Mouse (Mus musculus): ENCODE data around the gene Acot8. TPM values are rescaled to one million over a fixed set of nuclear protein-coding genes. Genes with fewer than 3 reads are reported as not detected.

Gene Acot8
- polyA plus RNA-seq, 1 experiment from 2014 or later = 12.0 TPM

GRCm38 (mm10) chr2:164769258-164770037 lies 35.2 kb downstream of the Acot8 start, which contains the start of gene Ube2c:
Gene Ube2c (plus strand): TSS chr2:164769898.
- ATAC-seq (ENCODE audit: extremely low read depth, insufficient number of reproducible peaks, low FRiP score, low TSS enrichment) = peak; percentile 98
- H3K27me3 ChIP-seq (replicated peaks) = no peaks in the 10 kb centered on the region
- peak within 1 kb of the TSS; percentile 95 for H3K9ac ChIP-seq
- H3K4me2 ChIP-seq = peak within 1 kb of the TSS; percentile 95
- no peaks in the 10 kb centered on the region for H3K9me3 ChIP-seq
- H3K27ac ChIP-seq (replicated peaks) = peak within 1 kb of the TSS; percentile 87
- H3K36me3 ChIP-seq = peaks cover 67% of the 10 kb centered on the region
- peak within 1 kb of the TSS; percentile 98 for H3K4me3 ChIP-seq
- 2% methylated on average over 53 of the region's 53 CpGs for WGBS
- H3K4me1 ChIP-seq = peaks cover 36% of the 10 kb centered on the region

GRCm38 (mm10) chr2:164767812-164768540 lies 36.7 kb downstream of the Acot8 start:
- no peak overlapping the region for H3K4me3 ChIP-seq
- peaks cover 71% of the 10 kb centered on the region for H3K36me3 ChIP-seq
- H3K27ac ChIP-seq (replicated peaks) = peak overlapping the region; percentile 78
- H3K9ac ChIP-seq = 0 out of 2 replicates have a peak overlapping the region, but pooled peaks have one; percentile 13
- WGBS = 89% methylated on average over 15 of the region's 15 CpGs
- peaks cover 32% of the 10 kb centered on the region for H3K4me1 ChIP-seq
- no peak for ATAC-seq (ENCODE audit: extremely low read depth, insufficient number of reproducible peaks, low FRiP score, low TSS enrichment)
- H3K4me2 ChIP-seq = 0 out of 2 replicates have a peak overlapping the region, but pooled peaks have one; percentile 9
- no peaks in the 10 kb centered on the region for H3K27me3 ChIP-seq (replicated peaks)
- no peaks in the 10 kb centered on the region for H3K9me3 ChIP-seq

GRCm38 (mm10) chr2:164765841-164766240 lies 38.8 kb downstream of the Acot8 start:
- Histone ChIP-seq H3K9ac (no peak overlapping the region), H3K4me2 (no peak overlapping the region), H3K9me3 (no peaks in the 10 kb centered on the region), H3K27me3 (replicated peaks) (no peaks in the 10 kb centered on the region), H3K4me1 (peaks cover 26% of the 10 kb centered on the region), H3K27ac (replicated peaks) (peak overlapping the region; percentile 33; the same call in 1 of the 2 replicates), H3K36me3 (peaks cover 72% of the 10 kb centered on the region), H3K4me3 (no peak overlapping the region)
- 68% methylated on average over 3 of the region's 3 CpGs for WGBS
- ATAC-seq (ENCODE audit: extremely low read depth, insufficient number of reproducible peaks, low FRiP score, low TSS enrichment) = no peak

- no peak for ATAC-seq (ENCODE audit: extremely low read depth, insufficient number of reproducible peaks, low FRiP score, low TSS enrichment)
- H3K4me2 ChIP-seq = no peak overlapping the region
- no peak overlapping the region for H3K27ac ChIP-seq (replicated peaks)
- H3K9ac ChIP-seq = no peak overlapping the region
- peaks cover 21% of the 10 kb centered on the region for H3K4me1 ChIP-seq
- no peak overlapping the region for H3K4me3 ChIP-seq
- H3K27me3 ChIP-seq (replicated peaks) = no peaks in the 10 kb centered on the region
- H3K9me3 ChIP-seq = no peaks in the 10 kb centered on the region
- H3K36me3 ChIP-seq = peaks cover 95% of the 10 kb centered on the region
- WGBS = 79% methylated on average over 7 of the region's 7 CpGs
Observed at GRCm38 (mm10) chr2:164762593-164762992, 42.1 kb downstream of the Acot8 start.

- Histone ChIP-seq H3K4me3 (no peak overlapping the region), H3K4me2 (no peak overlapping the region), H3K9ac (no peak overlapping the region), H3K4me1 (peaks cover 21% of the 10 kb centered on the region), H3K27ac (replicated peaks) (0 out of 2 replicates have a peak overlapping the region, but pooled peaks have one; percentile 21), H3K27me3 (replicated peaks) (no peaks in the 10 kb centered on the region), H3K36me3 (peaks cover 95% of the 10 kb centered on the region), H3K9me3 (no peaks in the 10 kb centered on the region)
- no peak for ATAC-seq (ENCODE audit: extremely low read depth, insufficient number of reproducible peaks, low FRiP score, low TSS enrichment)
- 93% methylated on average over 4 of the region's 4 CpGs for WGBS
Observed at GRCm38 (mm10) chr2:164761971-164762370, 42.7 kb downstream of the Acot8 start.

GRCm38 (mm10) chr2:164761502-164761901 lies 43.2 kb downstream of the Acot8 start:
- H3K4me3 ChIP-seq = no peak overlapping the region
- no peak overlapping the region for H3K9ac ChIP-seq
- peaks cover 95% of the 10 kb centered on the region for H3K36me3 ChIP-seq
- no peak for ATAC-seq (ENCODE audit: extremely low read depth, insufficient number of reproducible peaks, low FRiP score, low TSS enrichment)
- WGBS = 77% methylated on average over 2 of the region's 2 CpGs
- no peaks in the 10 kb centered on the region for H3K9me3 ChIP-seq
- H3K27me3 ChIP-seq (replicated peaks) = no peaks in the 10 kb centered on the region
- no peak overlapping the region for H3K4me2 ChIP-seq
- peaks cover 21% of the 10 kb centered on the region for H3K4me1 ChIP-seq
- H3K27ac ChIP-seq (replicated peaks) = 0 out of 2 replicates have a peak overlapping the region, but pooled peaks have one; percentile 21

GRCm38 (mm10) chr2:164760059-164760833 lies 44.4 kb downstream of the Acot8 start:
- Histone ChIP-seq H3K4me3 (no peak overlapping the region), H3K4me1 (peaks cover 32% of the 10 kb centered on the region), H3K36me3 (peaks cover 95% of the 10 kb centered on the region), H3K9me3 (no peaks in the 10 kb centered on the region), H3K27me3 (replicated peaks) (no peaks in the 10 kb centered on the region), H3K27ac (replicated peaks) (0 out of 2 replicates have a peak overlapping the region, but pooled peaks have one; percentile 1), H3K9ac (no peak overlapping the region), H3K4me2 (no peak overlapping the region)
- 70% methylated on average over 4 of the region's 4 CpGs for WGBS
- no peak for ATAC-seq (ENCODE audit: extremely low read depth, insufficient number of reproducible peaks, low FRiP score, low TSS enrichment)

GRCm38 (mm10) chr2:164758692-164759091 lies 46.0 kb downstream of the Acot8 start:
- no peak for ATAC-seq (ENCODE audit: extremely low read depth, insufficient number of reproducible peaks, low FRiP score, low TSS enrichment)
- Histone ChIP-seq H3K36me3 (peaks cover 100% of the 10 kb centered on the region), H3K27me3 (replicated peaks) (no peaks in the 10 kb centered on the region), H3K4me2 (no peak overlapping the region), H3K27ac (replicated peaks) (peak overlapping the region; percentile 21; the same call in 1 of the 2 replicates), H3K4me1 (peaks cover 47% of the 10 kb centered on the region), H3K9ac (no peak overlapping the region), H3K9me3 (no peaks in the 10 kb centered on the region), H3K4me3 (no peak overlapping the region)
- WGBS = 55% methylated on average over 1 of the region's 1 CpGs

GRCm38 (mm10) chr2:164757841-164758240 lies 46.8 kb downstream of the Acot8 start:
- Histone ChIP-seq H3K4me2 (no peak overlapping the region), H3K9me3 (no peaks in the 10 kb centered on the region), H3K36me3 (peaks cover 100% of the 10 kb centered on the region), H3K27me3 (replicated peaks) (no peaks in the 10 kb centered on the region), H3K9ac (no peak overlapping the region), H3K4me3 (no peak overlapping the region), H3K4me1 (peaks cover 47% of the 10 kb centered on the region), H3K27ac (replicated peaks) (no peak overlapping the region)
- ATAC-seq (ENCODE audit: extremely low read depth, insufficient number of reproducible peaks, low FRiP score, low TSS enrichment) = no peak
- WGBS = 87% methylated on average over 11 of the region's 11 CpGs

GRCm38 (mm10) chr2:164754800-164755199 lies 49.9 kb downstream of the Acot8 start:
- H3K9ac ChIP-seq = peak overlapping the region; percentile 75
- no peak for ATAC-seq (ENCODE audit: extremely low read depth, insufficient number of reproducible peaks, low FRiP score, low TSS enrichment)
- WGBS = 46% methylated on average over 2 of the region's 2 CpGs
- peak overlapping the region; percentile 94 for H3K27ac ChIP-seq (replicated peaks)
- H3K4me1 ChIP-seq = peaks cover 31% of the 10 kb centered on the region
- H3K36me3 ChIP-seq = peaks cover 100% of the 10 kb centered on the region
- no peak overlapping the region for H3K4me3 ChIP-seq
- H3K9me3 ChIP-seq = no peaks in the 10 kb centered on the region
- H3K27me3 ChIP-seq (replicated peaks) = no peaks in the 10 kb centered on the region
- H3K4me2 ChIP-seq = peak overlapping the region; percentile 47

GRCm38 (mm10) chr2:164754105-164754504 lies 50.6 kb downstream of the Acot8 start:
- ATAC-seq (ENCODE audit: extremely low read depth, insufficient number of reproducible peaks, low FRiP score, low TSS enrichment) = no peak
- Histone ChIP-seq H3K9ac (peak overlapping the region; percentile 15; the same call in 1 of the 2 replicates), H3K4me2 (no peak overlapping the region), H3K27me3 (replicated peaks) (no peaks in the 10 kb centered on the region), H3K9me3 (no peaks in the 10 kb centered on the region), H3K36me3 (peaks cover 100% of the 10 kb centered on the region), H3K4me3 (no peak overlapping the region), H3K27ac (replicated peaks) (peak overlapping the region; percentile 94), H3K4me1 (peaks cover 27% of the 10 kb centered on the region)
- WGBS = 77% methylated on average over 11 of the region's 11 CpGs

Measured in heart, embryonic 13.5 days (tissue).